Mouse (Mus musculus) frontal cortex, postnatal 25 days (tissue): ENCODE measurements around the gene Mrpl37.

Experiments used
- DNase-seq, 2 experiments: peaks; one replicate each; pipeline ENCODE4 v3.0.0; 2022; ENCODE audit warnings: low spot score in 2 of 2

The Mrpl37 gene

GRCm38 (mm10) chr4:107019027-107019426 lies 47.6 kb downstream of the Mrpl37 start:
- DNase-seq, result peak in 1 of 2 experiments; percentile 26

GRCm38 (mm10) chr4:107018521-107018920 lies 48.1 kb downstream of the Mrpl37 start:
- DNase-seq, result no peak

- DNase-seq, result no peak
These were observed 49.4 kb downstream of the Mrpl37 start for GRCm38 (mm10) chr4:107017257-107017656.

GRCm38 (mm10) chr4:107015971-107016511 lies 50.6 kb downstream of the Mrpl37 start:
- no peak for DNase-seq

- no peak for DNase-seq
These were observed 52.8 kb downstream of the Mrpl37 start for GRCm38 (mm10) chr4:107013817-107014260.

GRCm38 (mm10) chr4:107013119-107013816 lies 53.4 kb downstream of the Mrpl37 start:
- DNase-seq, result no peak

- DNase-seq, result no peak
These were observed 54.1 kb downstream of the Mrpl37 start for GRCm38 (mm10) chr4:107012574-107012973.

GRCm38 (mm10) chr4:107012005-107012478 lies 54.6 kb downstream of the Mrpl37 start:
- DNase-seq, result no peak

- DNase-seq, result no peak
These were observed 55.2 kb downstream of the Mrpl37 start for GRCm38 (mm10) chr4:107011325-107012004.

- no peak for DNase-seq
These were observed 57.1 kb downstream of the Mrpl37 start for GRCm38 (mm10) chr4:107009548-107009947.

GRCm38 (mm10) chr4:107008161-107008560 lies 58.5 kb downstream of the Mrpl37 start:
- no peak for DNase-seq

- no peak for DNase-seq
These were observed 59.3 kb downstream of the Mrpl37 start for GRCm38 (mm10) chr4:107007359-107007758.

- no peak for DNase-seq
These were observed 59.9 kb downstream of the Mrpl37 start for GRCm38 (mm10) chr4:107006807-107007206.

- DNase-seq, result no peak
These were observed 60.4 kb downstream of the Mrpl37 start for GRCm38 (mm10) chr4:107006229-107006628.
